Mouse (Mus musculus) left cerebral cortex, adult 11 months (tissue): ENCODE results near the gene Mrpl20.
A peak's percentile ranks its signal among the peaks of the same experiment; 100 is the strongest.

Experiments
- DNase-seq: peaks from one replicate; pipeline ENCODE4 v3.0.0; 2022; ENCODE audit warnings: low spot score

The Mrpl20 gene

DNA sequence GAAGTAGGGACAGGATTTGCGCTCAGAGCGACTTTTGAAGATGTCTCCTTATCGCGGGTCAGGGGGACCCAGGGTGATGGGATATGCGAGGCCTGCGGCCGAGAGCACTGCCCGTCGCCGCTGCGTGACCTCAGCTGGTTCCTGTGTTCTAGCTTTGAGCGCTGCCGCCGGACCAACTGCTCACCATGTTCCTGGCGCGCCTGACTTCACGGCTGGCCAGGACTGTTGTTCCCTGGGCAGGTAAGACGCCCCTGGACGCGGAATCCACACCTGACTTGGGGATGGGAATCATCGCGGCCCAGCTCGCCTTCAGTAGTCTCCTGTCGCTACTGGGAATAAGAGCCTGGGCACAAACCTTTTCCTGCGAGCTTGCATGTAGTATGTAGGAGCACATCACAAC, 29.2 kb downstream of the Mrpl20 start:
- DNase-seq, result no peak

DNA sequence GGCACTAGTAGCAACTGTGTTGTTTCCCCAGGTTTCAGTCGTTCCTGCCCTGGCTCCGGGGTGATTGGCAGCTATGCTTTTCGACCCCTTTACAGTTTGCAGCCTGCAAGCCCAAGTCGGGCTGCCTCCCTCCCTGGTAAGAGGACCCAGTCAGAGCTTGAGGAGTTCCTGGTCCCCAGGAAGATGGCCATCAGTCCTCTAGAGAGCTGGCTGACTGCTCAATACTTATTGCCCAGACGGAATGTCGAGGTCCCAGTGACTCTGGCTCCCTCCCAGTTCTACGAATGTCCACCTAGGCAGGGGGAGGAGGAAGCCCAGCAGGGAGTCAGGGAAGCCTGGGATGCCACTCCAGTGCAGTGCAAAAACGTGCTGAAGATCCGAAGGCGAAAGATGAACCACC, 29.6 kb downstream of the Mrpl20 start:
- DNase-seq, result no peak

DNA sequence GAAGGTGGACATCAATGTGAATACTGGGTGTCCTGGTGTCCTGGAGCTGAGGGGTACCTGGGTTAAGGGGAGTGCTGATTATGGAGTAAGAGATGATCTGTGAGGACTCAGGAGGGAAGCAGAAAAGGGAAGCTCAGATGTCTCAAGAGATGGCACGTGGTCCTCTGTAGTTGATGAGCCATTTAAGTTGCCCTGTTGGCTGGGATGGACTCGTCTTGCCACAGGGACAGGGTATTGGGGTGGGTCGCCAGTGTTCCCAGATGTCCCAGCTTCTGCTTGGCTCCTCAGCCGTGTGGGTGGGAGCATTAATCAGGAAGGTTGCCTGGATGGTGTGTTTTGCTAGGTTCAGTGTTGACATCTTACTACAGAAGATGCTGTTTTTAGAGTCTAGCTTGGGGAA, 30.6 kb downstream of the Mrpl20 start:
- DNase-seq, result no peak

DNA sequence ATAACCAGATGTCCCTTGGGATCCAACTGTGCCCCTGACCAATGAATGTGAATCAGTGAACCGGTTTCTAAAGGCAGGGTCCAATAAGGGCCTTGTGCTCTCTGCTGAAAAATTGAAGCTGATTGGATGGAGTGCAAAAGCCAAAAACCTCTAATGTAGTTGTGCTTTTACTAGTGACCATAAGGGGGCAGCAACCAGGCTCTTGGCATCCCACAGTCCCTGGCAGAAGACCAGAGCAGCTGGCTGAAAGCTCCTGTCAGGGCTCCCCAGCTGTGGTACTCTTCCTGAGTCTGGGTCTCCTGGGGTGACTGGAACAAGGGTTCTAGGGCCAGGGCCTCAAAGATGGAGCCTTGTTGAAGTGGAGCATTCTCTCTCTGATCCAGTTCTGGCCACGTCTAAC, 31.2 kb downstream of the Mrpl20 start:
- DNase-seq, result peak; percentile 72

DNA sequence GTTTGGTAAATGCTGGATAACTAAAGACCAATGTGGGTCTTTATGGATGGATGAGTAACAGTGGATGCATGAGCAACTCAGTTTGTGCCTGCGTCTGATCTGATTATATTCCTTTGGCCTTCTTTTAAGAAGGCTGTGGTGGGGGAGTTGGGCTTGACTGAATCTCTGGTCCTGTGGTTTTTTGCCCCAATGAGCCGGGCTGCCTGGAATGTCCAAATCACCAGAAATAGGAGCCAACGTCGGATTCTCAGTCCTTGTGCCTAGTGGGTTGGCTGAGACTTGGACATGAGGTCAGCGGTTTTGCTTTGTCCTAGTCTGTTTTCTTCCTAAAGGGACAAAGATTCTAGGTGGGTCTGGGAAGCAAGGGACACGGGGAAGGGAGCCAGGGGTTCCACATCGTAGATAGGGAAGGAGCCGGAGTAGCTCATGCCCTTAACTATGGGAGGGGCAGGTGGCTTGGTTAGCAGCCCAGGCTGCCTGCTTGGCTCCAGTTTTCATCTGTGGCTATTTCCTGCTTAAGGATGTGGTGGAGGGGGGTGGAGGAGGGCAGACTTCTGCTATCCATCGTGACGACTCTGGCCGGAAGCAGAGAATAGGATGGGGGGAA, 34.8 kb downstream of the Mrpl20 start:
- DNase-seq, result no peak

DNA sequence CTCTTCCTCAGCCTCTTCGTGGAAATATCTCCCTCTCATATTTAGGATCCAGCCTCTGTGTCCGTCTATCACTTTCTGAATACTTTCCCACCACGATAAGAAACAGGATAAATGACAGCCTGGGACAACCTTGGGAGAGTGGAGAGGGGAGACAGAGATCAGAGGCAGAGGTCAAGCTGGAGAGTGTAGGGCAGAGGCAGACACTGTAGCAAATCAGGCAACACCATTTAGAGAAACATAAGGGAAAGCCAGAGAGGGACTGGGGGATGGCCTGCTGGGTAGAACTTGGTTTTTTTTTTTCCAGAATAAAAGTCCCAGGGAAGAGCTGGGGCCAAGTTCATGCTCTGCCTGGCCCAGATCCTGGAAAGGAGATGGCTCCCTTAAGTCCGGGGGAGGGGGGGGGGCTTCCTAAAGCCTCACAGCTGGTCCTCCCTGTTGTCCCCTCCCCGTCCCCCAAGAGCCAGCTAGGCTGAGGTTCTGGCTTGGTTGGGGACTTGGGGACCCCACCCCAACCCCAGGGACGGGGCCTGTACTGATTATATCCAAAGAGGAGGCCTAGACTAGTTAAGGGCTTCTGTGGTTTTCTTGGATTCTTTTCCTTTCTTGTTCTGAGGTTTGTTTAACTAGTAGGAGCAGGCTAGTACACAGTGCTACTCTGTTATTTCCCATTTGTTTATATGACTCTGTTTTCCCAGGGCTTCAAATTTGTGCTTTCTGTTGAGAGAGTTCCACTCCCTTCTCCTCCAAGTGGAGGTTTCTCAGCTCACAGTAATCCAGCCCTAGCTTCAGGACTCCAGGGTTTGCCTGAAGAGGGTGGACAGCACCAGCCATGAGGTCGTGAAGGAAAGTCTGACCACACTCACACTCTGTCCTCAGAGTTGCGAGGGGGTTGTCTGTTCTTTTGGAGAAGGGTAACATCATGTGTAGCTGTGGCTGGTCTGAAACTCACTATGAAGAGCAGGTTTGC, 35.8 kb downstream of the Mrpl20 start:
- DNase-seq, result no peak

DNA sequence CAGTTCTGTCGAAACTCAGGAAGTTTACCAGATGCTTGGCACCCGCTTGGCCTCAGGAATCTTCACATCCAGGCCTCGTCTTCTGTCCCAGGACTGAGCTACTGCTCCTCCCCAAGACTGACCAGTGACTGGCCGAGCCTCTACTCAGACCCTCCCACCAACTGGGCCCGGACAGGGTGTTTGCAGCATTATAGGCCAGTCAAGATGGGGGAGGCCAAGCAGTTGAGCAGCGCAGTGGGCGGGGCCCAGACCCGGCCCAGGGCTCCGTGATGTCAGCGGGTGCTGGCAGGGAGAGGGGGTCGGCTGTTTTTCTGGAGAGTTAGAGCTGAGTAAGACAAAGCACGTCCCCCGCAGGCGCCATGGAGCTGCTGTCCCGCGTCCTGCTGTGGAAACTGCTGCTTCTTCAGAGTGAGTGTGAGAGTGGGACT, 36.8 kb downstream of the Mrpl20 start, which contains the start of gene Mxra8:
Mxra8 (plus strand) TSS at position 198 of the 428 bp plus-strand sequence.
- DNase-seq, result no peak

DNA sequence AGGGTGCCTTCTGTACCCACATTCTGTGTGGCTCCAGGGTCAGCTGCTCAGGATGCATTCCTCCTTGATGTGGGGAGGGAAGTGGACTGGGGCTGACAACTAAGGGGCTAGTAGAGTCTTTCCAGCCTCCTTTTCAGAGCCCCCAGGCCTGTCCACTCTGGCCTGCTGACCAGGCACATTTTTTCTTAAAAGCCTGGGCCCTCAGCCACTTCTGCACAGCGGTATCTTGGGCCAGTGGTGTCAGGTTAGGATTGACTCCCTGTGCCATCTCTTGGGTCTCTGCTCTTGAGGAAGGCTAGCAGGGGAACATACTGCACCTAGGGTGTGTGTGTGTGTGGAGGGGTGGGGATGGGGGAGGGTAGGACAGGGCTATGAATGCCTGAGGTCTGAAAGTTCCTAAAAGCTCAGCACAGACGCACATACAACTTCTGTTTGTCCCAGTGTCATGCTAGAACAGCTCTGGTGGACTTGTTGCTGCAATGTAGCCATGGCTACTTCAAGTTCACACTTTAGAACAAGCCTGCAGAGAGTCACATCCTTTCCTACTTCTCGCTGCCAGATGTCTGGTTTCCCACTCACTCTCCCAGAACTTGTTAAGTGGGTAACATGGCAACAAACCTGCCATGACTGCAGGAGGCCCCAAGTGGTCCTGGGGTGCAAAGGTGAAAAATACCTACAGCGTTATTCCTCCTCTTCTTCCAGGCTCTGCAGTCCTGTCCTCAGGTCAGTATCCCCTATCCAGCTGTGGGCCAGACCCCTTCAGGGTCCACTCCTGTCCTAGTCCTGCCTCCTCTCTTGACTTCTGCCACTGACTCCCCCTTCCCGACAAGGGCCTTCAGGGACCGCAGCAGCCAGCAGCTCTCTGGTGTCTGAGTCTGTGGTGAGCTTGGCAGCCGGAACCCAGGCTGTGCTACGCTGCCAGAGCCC, 37.7 kb downstream of the Mrpl20 start:
- no peak for DNase-seq

DNA sequence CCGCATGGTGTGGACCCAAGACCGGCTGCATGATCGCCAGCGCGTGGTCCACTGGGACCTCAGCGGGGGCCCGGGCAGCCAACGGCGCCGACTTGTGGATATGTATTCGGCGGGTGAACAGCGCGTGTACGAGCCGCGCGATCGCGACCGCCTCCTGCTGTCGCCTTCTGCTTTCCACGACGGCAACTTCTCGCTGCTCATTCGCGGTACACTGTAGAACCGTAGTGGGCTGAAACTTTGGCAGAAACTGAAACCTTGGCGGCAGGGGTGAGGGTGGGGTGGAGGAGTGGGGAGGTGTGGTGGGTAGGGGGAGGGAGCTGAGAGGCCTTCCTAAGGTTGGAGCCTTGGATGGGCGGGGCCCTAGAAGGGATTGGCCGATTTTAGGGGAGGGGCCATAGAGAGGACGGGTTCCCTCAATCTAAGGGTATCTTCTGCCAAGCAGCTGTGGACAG, 38.4 kb downstream of the Mrpl20 start:
- DNase-seq, result no peak

DNA sequence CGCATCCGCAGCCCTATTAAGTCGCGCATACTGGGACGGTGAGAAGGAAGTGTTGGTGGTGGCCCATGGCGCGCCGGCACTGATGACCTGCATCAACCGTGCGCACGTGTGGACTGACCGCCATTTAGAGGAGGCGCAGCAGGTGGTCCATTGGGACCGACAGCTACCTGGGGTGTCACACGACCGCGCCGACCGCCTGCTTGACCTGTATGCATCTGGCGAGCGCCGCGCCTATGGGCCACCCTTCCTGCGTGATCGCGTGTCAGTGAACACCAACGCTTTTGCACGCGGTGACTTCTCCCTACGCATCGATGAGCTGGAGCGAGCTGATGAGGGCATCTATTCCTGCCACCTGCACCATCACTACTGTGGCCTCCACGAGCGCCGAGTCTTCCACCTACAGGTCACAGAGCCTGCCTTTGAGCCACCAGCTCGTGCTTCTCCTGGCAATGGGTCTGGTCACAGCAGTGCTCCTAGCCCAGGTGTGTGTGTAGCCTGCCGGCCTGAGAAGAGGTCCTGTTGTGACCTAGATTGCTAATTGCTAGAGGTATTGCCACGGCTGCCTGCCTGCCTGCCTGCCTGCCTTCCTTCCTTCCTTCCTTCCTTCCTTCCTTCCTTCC, 39.1 kb downstream of the Mrpl20 start:
- DNase-seq, result no peak

DNA sequence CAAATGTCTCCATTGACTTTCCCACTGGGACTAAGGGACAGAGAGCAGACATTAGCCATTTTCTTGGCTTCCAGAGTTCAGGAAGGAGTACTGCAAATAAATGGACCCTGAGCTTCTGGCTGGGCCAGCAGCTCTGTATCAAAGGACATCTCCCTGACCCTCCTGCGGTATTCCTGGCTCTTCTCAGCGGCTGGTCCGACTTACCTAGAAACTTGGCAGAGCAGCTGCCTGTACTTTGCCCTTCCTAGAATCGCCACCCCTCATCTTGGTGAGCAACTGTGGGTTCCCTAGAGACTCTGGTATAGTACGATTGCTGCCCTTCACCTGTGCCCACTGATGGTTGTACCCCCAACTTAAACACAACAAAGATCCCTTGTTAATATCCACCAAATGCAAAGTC, 40.6 kb downstream of the Mrpl20 start:
- DNase-seq, result no peak

DNA sequence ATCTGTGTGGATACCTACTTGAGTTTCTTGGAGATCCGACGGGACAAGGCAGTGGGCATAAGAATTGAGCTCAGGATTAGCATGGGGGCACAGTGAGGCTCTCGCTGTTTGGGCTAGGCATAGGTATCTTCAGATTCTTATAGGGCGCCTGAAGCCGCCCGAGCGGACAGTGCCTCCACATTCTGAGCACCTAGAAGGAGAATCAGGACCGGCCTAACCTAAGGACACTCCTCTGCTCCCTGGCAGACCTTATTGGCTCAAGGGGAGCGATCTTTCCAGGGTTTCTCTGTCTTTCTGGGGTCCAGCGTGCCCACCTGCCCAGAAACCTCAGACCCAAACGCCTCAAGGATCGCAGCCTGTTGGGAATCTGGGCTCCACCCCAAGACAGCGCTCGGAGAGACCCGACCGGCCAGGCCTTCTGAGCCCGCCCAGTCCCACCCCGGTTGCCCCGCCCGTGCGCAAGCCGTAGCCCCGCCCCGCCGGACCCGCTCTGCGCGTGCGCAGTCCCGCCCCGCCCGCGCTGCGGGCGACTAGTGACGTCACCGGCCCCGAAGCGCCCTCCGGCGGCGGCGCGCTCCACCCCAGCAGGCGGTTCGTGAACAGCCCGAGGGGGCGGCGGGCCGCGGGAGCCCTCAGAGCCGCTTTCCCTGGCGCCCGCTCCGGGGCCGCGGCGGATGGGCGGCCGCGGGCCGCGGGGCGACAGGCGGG, 44.3 kb downstream of the Mrpl20 start, which contains the start of gene Dvl1:
Dvl1 (plus strand) TSS at position 532 of the 708 bp plus-strand sequence.
- peak; percentile 84 for DNase-seq

DNA sequence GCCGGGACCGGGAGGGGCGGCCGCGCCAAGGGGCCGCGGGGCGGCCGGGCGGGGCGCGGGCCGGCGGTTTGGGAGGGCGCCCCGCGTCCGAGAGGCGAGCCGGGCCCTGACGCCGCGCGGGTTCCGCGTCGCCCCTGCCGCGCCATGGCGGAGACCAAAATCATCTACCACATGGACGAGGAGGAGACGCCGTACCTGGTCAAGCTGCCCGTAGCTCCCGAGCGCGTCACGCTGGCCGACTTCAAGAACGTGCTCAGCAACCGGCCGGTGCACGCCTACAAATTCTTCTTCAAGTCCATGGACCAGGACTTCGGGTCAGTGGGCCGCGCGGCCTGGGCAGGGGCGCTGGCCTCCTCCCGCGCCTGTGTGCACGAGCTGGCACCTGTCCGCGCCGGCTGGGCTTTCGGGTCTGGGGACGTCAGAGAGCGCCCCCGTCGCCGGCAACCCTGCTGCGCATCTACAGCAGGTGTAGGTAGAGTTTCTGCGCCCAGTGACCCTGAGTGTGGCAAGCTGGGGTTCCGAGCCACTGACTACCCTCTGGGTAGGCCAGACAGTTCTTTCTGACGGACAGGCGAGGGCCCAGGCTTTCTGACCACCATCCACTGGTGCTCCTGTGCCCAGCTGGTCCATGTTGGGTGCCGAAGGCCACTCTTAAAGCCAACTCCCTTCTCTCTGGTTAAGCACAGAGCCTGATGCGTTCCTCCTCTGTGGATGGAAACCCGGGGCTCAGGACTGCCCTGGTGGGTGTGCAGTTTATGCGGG, 45.1 kb downstream of the Mrpl20 start:
- DNase-seq, result no peak

DNA sequence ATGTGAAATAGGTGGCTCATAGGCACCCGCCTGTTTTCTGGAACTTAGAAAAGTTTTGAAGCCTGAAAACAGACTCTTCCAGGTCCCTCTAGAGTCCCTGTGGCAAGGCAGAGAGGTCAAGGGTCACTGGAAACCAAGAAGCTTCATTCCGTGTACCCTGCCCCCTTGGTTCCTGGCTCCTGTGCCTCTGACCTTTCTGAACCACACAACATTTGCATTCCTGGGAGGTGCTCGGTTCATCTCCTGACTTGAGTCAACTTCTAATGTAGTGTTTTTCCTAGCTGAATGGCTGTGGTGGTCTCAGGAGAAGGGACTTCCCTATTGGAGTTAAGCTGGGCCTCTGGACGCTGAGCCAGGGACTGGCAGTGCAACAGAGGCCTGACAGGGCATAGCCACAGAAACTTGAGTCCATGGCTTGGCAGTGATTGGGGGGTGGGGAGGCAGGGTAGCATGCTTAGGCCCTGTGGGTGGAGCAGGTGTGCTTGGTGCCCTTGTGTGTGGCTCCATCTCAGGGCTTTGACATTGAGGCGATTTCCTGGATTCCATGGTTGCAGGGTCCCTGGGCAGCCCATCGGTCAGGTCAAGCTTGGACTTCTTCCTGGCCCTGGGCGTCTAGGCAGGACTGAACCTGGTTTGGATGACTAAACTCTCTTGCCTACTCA, 45.9 kb downstream of the Mrpl20 start:
- DNase-seq, result no peak

DNA sequence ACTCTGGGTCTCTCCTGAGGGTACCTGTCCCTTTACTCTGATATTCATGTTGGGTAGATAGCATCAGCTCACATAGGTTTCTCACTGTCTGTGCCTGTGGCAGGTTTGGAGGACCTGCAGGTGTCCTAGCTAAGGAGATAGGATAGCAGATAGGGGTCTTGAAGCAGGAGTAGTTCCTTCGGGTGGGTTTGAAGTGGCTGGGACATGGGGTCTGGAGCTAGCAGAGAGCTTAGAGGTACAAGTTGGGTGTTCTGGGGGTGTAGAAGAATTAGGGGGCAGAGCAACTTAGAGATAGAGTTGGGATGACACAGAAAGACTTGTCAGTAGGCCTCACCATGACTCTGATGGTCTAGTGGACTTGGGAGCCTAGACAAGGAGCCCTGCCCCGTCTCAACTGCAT, 46.7 kb downstream of the Mrpl20 start:
- DNase-seq, result no peak

DNA sequence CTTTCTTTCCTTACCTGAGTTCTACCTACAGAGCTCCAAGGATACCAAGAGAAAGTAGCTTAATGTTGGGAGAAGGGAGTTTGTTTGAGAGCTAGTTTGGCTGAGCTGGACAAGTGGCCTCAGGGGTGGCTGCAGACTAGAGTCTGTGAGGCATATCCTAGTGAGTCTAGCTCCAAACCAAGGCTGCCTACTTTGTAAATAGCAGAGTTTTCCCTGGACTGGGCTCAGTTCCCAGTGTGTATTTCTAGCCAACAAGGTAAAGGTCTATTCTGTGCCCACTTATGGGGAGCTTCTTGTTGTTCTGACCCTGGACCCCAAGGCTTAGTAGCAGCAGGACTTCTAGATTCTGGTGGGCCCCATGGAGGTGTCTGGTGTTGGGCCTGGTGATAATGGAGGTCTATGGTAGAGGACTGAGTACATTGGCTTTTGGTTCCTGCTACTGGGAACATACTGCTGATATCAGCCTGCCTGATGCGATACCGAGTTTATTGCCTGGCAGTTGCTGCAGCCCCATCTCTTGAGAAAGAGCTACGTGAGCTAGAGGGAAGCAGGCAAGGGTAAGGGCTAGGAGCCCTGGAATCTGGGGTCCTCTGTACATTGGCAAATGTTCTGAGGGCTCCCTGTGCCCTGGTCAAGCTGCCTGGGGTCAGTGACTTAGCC, 47.2 kb downstream of the Mrpl20 start:
- DNase-seq, result no peak

DNA sequence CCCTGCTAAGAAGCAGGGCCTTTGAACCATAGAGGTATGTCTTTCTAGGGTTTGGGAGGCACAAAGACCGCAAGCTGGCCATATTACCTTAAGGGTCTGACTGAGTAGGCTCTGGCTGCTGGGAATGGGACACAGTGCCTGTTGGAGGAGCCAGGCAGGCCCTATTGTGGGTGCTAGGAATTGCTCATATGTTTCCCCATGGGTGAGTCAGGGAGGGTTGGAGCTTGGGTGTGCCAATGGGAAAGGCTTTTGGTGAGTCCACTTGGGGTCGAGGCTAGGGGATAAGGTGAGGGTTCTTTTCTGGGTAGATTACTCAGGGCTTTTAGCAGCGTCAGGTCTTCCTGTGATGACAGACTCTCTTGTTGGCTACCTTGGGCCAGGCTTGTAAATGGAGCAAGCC, 48.7 kb downstream of the Mrpl20 start:
- no peak for DNase-seq

DNA sequence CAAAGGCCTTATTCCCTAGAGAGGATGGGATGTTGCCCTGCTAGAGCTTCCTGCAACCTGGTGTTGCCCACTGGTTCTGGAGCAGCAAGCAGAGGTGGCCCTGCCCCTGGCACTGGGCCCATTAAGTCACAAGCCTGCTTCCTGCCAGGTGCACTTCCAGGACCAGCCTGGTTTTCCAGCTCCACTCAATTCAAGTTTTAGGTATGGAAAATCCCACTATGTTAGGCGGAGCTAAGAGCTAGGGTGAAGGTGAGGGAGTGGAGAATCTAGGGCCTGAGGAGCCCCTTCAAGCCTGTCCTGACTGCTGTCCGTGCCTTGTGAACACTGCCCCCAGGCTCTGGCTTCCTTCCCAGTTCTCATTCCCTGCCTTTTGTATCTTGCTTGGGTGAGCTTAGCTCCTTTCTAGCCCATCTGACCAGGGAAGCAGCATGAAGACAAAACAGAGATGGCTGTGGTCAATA, 49.3 kb downstream of the Mrpl20 start:
- no peak for DNase-seq

DNA sequence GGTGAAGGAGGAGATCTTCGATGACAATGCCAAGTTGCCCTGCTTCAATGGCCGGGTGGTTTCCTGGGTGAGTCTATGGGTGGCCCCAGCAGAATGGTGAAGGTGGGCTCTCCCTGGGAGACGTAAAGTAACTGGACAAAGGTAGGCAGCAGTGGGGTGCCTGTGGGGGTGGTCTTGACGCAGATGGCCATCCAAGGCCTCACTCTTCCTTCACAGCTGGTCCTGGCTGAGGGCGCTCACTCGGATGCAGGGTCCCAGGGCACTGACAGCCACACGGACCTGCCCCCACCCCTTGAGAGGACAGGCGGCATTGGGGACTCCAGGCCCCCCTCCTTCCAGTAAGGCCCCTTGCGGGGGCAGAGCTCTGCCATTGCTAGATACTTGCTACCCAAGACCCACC, 50.7 kb downstream of the Mrpl20 start:
- DNase-seq, result no peak
